Comparison of ENCODE assay signal across 10 mouse cellular contexts in the genomic region with DNA sequence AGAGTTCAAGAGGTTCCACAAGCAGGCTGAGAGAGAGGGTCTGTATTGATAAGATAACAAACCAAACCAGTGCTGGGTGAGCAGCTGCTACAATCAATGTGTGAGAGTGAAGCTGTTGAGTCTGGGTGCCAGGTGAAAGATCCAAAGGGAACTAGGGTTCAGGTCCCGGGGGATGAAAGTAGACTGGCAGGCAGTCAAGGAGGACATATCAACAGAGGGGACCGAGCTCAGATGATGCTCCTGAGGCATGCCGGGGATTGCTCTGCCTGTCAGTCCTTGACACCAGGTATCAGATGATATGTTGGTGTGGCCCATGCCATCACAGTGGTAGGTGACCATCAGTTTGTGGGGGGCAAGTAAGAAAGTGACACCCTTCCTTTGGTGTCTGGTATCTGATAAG. TPM values are rescaled to one million over a fixed set of nuclear protein-coding genes. Genes with fewer than 3 reads are reported as not detected.
DNase-seq lines count a peak whose midpoint lies in the region; ATAC-seq and TF ChIP-seq lines count a peak whose summit lies in the region.
"Had no signal": no experiment of that assay in that cellular context is flagged by ENCODE, and none has a peak within 500 bp of the region (broad histone marks: within the 10 kb centered on the region; RNA-seq: fewer than 3 reads in every experiment).

No protein-coding gene starts in this region.

- H3K4me1 ChIP-seq in hindbrain, embryonic 16.5 days (ENCODE audit: control insufficient read depth, insufficient read depth, low read depth, low read length), result peaks cover 8% of the 10 kb centered on the region
- H3K4me1 ChIP-seq in stomach, postnatal 0 days (replicated peaks; ENCODE audit: control insufficient read depth, insufficient read depth), result peaks cover 13% of the 10 kb centered on the region

- ATAC-seq in hindbrain, embryonic 16.5 days, result peak; percentile 21; the same call in 1 of the 2 replicates
- ATAC-seq in stomach, postnatal 0 days (ENCODE audit: low FRiP score, low TSS enrichment), result peak; percentile 1; the same call in 1 of the 2 replicates

- no peaks in the 10 kb centered on the region for H3K9me3 ChIP-seq in hindbrain, embryonic 16.5 days (ENCODE audit: control insufficient read depth, low read length)
- no peaks in the 10 kb centered on the region for H3K9me3 ChIP-seq in stomach, postnatal 0 days (ENCODE audit: control insufficient read depth, low read length)

- peak overlapping the region; percentile 74 for H3K27ac ChIP-seq in hindbrain, embryonic 16.5 days (ENCODE audit: low read depth, low read length)
- peak overlapping the region; percentile 95 for H3K27ac ChIP-seq in stomach, postnatal 0 days (replicated peaks)

- H3K4me2 ChIP-seq in hindbrain, embryonic 16.5 days (ENCODE audit: low read length), result no peak overlapping the region
- no peak overlapping the region for H3K4me2 ChIP-seq in stomach, postnatal 0 days (replicated peaks; ENCODE audit: low read depth)

- 59% methylated on average over 3 of the region's 3 CpGs for WGBS in hindbrain, embryonic 16.5 days
- 68% methylated on average over 3 of the region's 3 CpGs for WGBS in stomach, postnatal 0 days

- H3K27me3 ChIP-seq in hindbrain, embryonic 16.5 days (replicated peaks; ENCODE audit: control insufficient read depth, insufficient read depth, low read length), result no peaks in the 10 kb centered on the region
- H3K27me3 ChIP-seq in stomach, postnatal 0 days (ENCODE audit: control insufficient read depth, insufficient read depth, low read length), result no peaks in the 10 kb centered on the region

- H3K36me3 ChIP-seq in hindbrain, embryonic 16.5 days (ENCODE audit: control insufficient read depth, insufficient read depth, low read length), result no peaks in the 10 kb centered on the region
- no peaks in the 10 kb centered on the region for H3K36me3 ChIP-seq in stomach, postnatal 0 days (ENCODE audit: control insufficient read depth, insufficient read depth, low read length)

- no peak for TF ChIP-seq CTCF in stomach, postnatal 0 days (IDR thresholded peaks at IDR 0.05; ENCODE audit: low read depth)

- TF ChIP-seq EP300 in stomach, postnatal 0 days (optimal IDR thresholded peaks at IDR 0.05), result no peak

- no peak overlapping the region for H3K9ac ChIP-seq in hindbrain, embryonic 16.5 days (ENCODE audit: low read depth, low read length)
- H3K9ac ChIP-seq in stomach, postnatal 0 days (ENCODE audit: low read length), result 0 out of 2 replicates have a peak overlapping the region, but pooled peaks have one; percentile 4

- peak; percentile 59 for DNase-seq in cerebellum, adult 11-12 months
- DNase-seq in cerebellum, adult 8-10 months, result no peak
- DNase-seq in thymus, adult 18-20 months, result peak; percentile 7
- DNase-seq in thymus, postnatal 10 days (ENCODE audit: low spot score in 2 of 2), result no peak
- peak; percentile 13 for DNase-seq in stomach, postnatal 0 days (ENCODE audit: low spot score)
- DNase-seq in urinary bladder, adult 2 months (ENCODE audit: low spot score), result no peak
- DNase-seq in ovary, postnatal 14 days (ENCODE audit: low spot score), result no peak

- H3K4me3 ChIP-seq in hindbrain, embryonic 16.5 days (ENCODE audit: low read length), result no peak overlapping the region
- no peak overlapping the region for H3K4me3 ChIP-seq in stomach, postnatal 0 days (ENCODE audit: low read depth, low read length)
- H3K4me3 ChIP-seq: erythroblast, embryonic 14.5 days had no signal

RNA-seq across cellular contexts. Expression of a gene that starts 3.8 kb away (rescaled TPM):
- polyA plus RNA-seq in hindbrain, embryonic 16.5 days (2015; fragmentation: Nextera tagmentation; extraction: Ambion mirVana), result 5.5 and 6.0 TPM in 2 replicates
- 107 and 110 TPM in 2 replicates for polyA plus RNA-seq in stomach, postnatal 0 days (2015; fragmentation: Nextera tagmentation; extraction: Ambion mirVana)
- 379 and 420 TPM in 2 replicates for polyA plus RNA-seq in urinary bladder, adult 2 months (2012; rRNA removed)

RNA-seq across cellular contexts. Expression of a gene that starts 15.2 kb away (rescaled TPM):
- polyA plus RNA-seq in hindbrain, embryonic 16.5 days (2015; fragmentation: Nextera tagmentation; extraction: Ambion mirVana), result 2.0 and 22.5 TPM in 2 replicates
- 19.1 and 19.6 TPM in 2 replicates for polyA plus RNA-seq in stomach, postnatal 0 days (2015; fragmentation: Nextera tagmentation; extraction: Ambion mirVana)
- 39.4 and 48.2 TPM in 2 replicates for polyA plus RNA-seq in urinary bladder, adult 2 months (2012; rRNA removed)
- polyA plus RNA-seq: erythroblast, embryonic 14.5 days had no signal

RNA-seq across cellular contexts. Expression of a gene that starts 22.2 kb away (rescaled TPM):
- polyA plus RNA-seq in hindbrain, embryonic 16.5 days (2015; fragmentation: Nextera tagmentation; extraction: Ambion mirVana), result not detected in 2 replicates
- polyA plus RNA-seq in stomach, postnatal 0 days (2015; fragmentation: Nextera tagmentation; extraction: Ambion mirVana), result 70.7 and 78.9 TPM in 2 replicates
- 316 and 420 TPM in 2 replicates for polyA plus RNA-seq in urinary bladder, adult 2 months (2012; rRNA removed)
- polyA plus RNA-seq: erythroblast, embryonic 14.5 days; neural tube, embryonic 14.5 days had no signal

RNA-seq across cellular contexts. Expression of a gene that starts 41.8 kb away (rescaled TPM):
- polyA plus RNA-seq in hindbrain, embryonic 16.5 days (2015; fragmentation: Nextera tagmentation; extraction: Ambion mirVana), result 3.1 and 25.7 TPM in 2 replicates
- 8.0 and 11.7 TPM in 2 replicates for polyA plus RNA-seq in stomach, postnatal 0 days (2015; fragmentation: Nextera tagmentation; extraction: Ambion mirVana)
- polyA plus RNA-seq in urinary bladder, adult 2 months (2012; rRNA removed), result 74.3 and 79.9 TPM in 2 replicates
- polyA plus RNA-seq: erythroblast, embryonic 14.5 days had no signal

Comparison
In these comparisons a context has a peak if more than half of its experiments do, and no peak if none do; other contexts are left out.
1. DNase-seq: peak in cerebellum, adult 11-12 months (single experiment), thymus, adult 18-20 months (2 of 2) and stomach, postnatal 0 days (single experiment); none in cerebellum, adult 8-10 months (single experiment), thymus, postnatal 10 days (0 of 2), urinary bladder, adult 2 months (single experiment) and ovary, postnatal 14 days (single experiment).
2. RNA of a gene that starts 3.8 kb away (polyA plus RNA-seq): 379 to 420 TPM in urinary bladder, adult 2 months and 107 to 110 TPM in stomach, postnatal 0 days; 5.5 to 6.0 TPM in hindbrain, embryonic 16.5 days; every median in the first group is over 10 times any median in the second.
3. RNA of a gene that starts 22.2 kb away (polyA plus RNA-seq): 316 to 420 TPM in urinary bladder, adult 2 months and 70.7 to 78.9 TPM in stomach, postnatal 0 days; not detected in hindbrain, embryonic 16.5 days; every median in the first group is over 10 times any median in the second.